Mouse (Mus musculus): Measurements from ENCODE around the gene Espnl.

- TF ChIP-seq CTCF (IDR thresholded peaks at IDR 0.05; ENCODE audit: insufficient read depth, low read depth, low read length), result no peak
- TF ChIP-seq POLR2A (IDR thresholded peaks at IDR 0.05; ENCODE audit: insufficient read depth, low read depth, low read length), result no peak
These were observed 39.3 kb upstream of the Espnl start for GRCm38 (mm10) chr1:91282582-91282981.
